Mouse (Mus musculus) E14TG2a.4 (cell line): ENCODE data around the gene Sdcbp2.

Experiments used
- CTCF ChIP-seq: conservative IDR thresholded peaks from 2 replicates; pipeline ENCODE4 v1.5.1; 2014; ENCODE audit warnings: low read length
- NANOG ChIP-seq: IDR thresholded peaks from 2 replicates; pipeline ENCODE4 v1.6.1; 2014; ENCODE audit warnings: borderline replicate concordance, low read length, mixed read lengths
- POU5F1 ChIP-seq: IDR thresholded peaks from 2 replicates; pipeline ENCODE4 v1.6.1; 2014; ENCODE audit warnings: low read length, borderline replicate concordance

GRCm38 (mm10) chr2:151580945-151581344, 8.5 kb downstream of the Sdcbp2 start:
- no peak for TF ChIP-seq CTCF
- no peak for TF ChIP-seq NANOG
- TF ChIP-seq POU5F1 = no peak
